Mouse (Mus musculus): ENCODE measurements at regions not wholly inside any gene's neighbourhood (a gene's known extent, or its start where the extent isn't known, plus 50 kb on each side); places are given as distances from the start of the nearest gene placed in this dataset.

GRCm38 (mm10) chr14:24993751-24994658 lies 465.0 kb upstream of the Zmiz1 start:
- no peak for ATAC-seq (ENCODE audit: poor library complexity, severe bottlenecking)

DNA sequence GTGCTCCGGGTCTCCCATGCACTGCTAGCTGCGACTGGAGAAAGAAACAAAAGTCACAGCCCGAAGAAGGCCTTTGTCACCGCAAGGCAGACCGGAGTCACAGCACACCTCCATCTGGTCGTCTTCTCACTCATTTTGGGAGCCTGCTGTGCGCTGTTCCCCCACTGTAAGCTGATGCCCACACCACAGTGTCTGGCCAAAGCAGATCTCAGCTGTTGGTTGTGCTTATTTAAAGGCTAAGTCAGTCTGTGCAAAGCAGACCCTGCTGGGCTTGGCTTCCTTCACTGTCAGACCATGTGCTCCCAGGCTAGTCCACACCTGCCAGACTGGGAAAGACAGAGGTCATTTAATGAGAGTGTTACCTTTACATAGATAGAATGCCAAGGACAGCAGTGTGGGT lies 463.8 kb upstream of the Zmiz1 start:
- no peak for ATAC-seq (ENCODE audit: poor library complexity, severe bottlenecking)

DNA sequence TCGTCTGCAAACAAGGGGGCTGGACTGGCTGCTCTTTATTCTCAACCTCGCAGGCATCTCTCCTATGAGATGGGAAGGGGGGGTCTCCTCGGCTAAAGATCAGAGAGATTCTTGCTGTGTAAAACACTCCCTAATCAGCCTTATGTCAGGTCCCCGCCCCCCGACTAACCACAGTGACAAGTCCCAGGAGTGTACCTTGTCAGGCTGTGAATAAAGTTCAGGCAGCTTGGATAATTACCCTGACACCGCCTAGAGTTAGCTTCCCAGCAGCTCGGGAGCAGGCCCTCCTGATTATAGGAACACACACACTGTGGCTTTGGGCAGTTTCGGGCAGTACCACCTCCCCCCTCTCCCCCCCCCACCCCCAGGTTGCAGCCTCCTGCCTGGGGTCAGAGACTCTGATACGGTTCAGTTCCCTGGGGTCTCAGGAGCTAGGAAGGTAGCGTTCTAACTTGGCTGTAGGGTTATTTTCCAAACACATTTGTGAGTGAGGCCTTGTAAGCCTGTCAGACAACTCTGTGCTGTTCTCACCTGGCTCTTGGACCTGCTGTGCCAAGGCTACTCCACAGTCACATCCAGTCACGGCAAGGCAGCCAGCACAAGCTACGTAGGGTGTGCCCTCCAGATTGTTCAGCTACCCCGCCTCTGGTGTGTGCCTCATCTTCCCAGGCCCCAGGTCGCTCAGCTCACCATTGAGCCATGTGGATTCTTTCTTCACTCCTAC lies 461.0 kb upstream of the Zmiz1 start:
- ATAC-seq (ENCODE audit: poor library complexity, severe bottlenecking), result no peak

GRCm38 (mm10) chr14:24999008-24999572 lies 459.9 kb upstream of the Zmiz1 start:
- ATAC-seq (ENCODE audit: poor library complexity, severe bottlenecking), result no peak

- ATAC-seq (ENCODE audit: poor library complexity, severe bottlenecking), result no peak
These were observed 453.6 kb upstream of the Zmiz1 start for GRCm38 (mm10) chr14:25005241-25005946.

DNA sequence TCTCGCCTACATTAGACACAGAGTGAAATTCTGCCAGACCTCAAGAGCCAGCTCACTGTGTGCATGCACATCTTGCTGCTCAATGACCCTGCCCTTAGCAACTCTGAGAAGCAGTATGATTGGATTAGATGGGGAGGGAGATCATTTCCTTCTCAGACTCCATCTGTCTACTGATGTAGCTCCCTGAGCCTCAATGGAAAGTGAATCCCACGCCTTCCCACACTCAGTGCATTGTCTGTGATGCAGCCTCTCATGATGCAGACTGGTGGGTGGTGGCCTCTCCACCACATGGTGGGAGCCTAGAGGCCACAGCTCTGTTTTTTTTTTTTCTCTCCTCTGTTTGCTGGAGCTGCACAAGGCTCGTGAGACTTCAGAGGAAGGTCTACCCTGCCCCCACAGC lies 447.1 kb upstream of the Zmiz1 start:
- no peak for ATAC-seq (ENCODE audit: poor library complexity, severe bottlenecking)

DNA sequence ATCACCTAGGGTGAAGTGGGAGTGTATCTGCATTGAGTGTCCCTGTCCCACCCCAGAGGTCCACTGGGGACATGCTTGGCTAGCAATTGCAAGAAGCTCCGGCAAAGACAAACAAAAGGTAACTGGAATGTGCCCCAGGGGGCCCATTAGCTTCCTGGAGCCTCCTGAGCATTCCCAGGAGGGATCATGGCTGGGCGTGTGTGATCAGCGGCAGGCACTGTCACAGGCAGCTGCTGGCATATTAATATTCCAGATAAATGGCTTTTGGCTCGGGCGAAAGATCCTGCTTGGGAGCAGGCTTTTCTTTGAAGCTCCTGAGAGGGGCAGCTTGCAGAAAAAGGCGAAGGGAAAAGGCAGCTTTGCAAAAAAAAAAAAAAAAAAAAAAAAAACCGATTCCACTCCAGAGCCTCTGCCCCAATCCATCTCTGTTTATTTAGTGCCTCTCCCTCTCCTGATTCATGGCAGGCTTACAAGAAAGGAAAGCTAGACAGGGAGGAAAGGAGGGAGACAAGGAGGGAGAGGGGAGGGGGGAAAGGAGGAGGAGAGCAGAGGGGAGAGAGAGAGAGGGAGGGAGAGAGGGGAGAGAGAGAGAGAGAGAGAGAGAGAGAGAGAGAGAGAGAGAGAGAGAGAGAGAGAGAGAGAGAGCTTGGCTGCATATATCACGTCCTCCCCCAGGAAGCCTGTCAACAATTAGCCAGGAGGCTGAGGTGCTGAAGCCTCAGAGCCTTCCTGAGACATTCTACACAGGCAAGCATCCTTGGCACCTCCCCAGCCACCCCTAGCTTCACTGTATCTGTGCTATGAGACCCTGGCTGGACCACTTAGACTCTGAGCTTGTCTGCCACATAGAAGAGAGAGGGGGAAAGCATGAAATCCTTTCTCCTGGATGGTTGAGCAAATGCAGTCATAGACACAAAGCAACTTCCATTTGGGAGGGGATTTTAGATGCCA lies 443.4 kb upstream of the Zmiz1 start:
- no peak for ATAC-seq (ENCODE audit: poor library complexity, severe bottlenecking)

- ATAC-seq (ENCODE audit: poor library complexity, severe bottlenecking), result no peak
These were observed 441.1 kb upstream of the Zmiz1 start for GRCm38 (mm10) chr14:25017860-25018259.

GRCm38 (mm10) chr14:25019306-25019905 lies 439.6 kb upstream of the Zmiz1 start:
- no peak for ATAC-seq (ENCODE audit: poor library complexity, severe bottlenecking)

GRCm38 (mm10) chr14:25022523-25023269 lies 436.3 kb upstream of the Zmiz1 start:
- ATAC-seq (ENCODE audit: poor library complexity, severe bottlenecking), result no peak

DNA sequence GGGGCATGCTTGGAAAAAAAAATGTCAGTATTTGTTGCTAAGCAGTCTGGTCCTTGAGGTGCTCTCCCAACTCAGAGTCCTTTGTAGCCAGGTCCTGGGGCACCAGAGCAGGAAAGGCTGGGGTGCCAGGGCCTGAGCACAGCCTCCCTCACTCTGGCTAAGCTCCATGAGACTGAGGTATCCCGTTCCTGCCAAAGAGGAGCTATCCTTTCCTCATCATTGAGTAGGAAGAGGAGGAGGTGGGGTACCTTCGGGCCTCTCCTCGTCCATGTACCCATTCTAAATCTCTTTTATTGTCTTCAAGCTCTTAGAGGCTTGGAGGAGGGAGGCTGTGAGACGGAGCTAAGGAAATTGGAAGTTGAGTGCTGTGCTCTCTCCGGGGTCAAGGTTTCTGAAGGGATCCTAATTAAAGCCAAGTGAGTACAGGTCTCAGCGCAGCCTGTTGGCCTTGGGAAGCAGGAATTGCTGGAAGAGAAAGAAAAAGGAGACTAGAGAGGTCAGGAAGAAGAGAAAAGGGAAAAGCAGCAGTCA lies 435.6 kb upstream of the Zmiz1 start:
- ATAC-seq (ENCODE audit: poor library complexity, severe bottlenecking), result no peak

GRCm38 (mm10) chr14:25025074-25025473 lies 433.9 kb upstream of the Zmiz1 start:
- no peak for ATAC-seq (ENCODE audit: poor library complexity, severe bottlenecking)

- ATAC-seq (ENCODE audit: poor library complexity, severe bottlenecking), result no peak
These were observed 431.9 kb upstream of the Zmiz1 start for GRCm38 (mm10) chr14:25027076-25027475.

DNA sequence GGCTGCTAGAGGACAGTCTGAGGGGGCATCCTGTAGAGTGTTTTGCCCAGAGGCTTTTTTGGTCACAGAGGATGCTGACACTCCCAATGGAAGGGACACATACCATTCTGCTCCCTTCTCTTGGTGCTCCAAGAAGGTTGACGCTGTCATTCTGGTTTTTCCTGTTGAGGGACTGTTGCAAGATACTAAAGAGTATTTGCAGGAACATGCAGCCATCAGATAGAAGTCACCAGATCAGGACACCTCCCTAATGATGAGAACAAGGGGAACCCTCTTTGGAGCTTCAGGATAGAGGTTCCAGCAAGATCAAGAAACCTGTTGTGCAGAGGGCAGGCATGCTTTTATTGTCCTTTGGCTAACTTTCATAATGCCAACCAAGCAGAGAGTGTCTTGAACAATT lies 431.1 kb upstream of the Zmiz1 start:
- no peak for ATAC-seq (ENCODE audit: poor library complexity, severe bottlenecking)

DNA sequence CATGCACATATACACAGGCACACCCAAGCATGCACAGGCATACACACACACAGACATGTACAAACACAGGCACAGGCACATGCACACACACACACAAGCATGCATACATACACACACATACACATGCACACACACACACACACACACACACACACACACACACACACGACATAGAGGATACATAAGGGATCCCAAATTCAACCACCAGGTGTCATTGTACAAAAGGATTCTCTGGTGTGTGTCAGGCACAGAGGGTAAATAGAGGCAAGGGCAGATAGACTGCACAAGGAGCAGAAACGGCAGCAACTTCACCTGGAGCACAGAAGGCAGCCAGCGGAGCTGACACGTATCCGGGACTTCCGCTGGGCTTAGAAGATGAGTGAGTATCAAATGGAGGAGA lies 428.1 kb upstream of the Zmiz1 start:
- no peak for ATAC-seq (ENCODE audit: poor library complexity, severe bottlenecking)

DNA sequence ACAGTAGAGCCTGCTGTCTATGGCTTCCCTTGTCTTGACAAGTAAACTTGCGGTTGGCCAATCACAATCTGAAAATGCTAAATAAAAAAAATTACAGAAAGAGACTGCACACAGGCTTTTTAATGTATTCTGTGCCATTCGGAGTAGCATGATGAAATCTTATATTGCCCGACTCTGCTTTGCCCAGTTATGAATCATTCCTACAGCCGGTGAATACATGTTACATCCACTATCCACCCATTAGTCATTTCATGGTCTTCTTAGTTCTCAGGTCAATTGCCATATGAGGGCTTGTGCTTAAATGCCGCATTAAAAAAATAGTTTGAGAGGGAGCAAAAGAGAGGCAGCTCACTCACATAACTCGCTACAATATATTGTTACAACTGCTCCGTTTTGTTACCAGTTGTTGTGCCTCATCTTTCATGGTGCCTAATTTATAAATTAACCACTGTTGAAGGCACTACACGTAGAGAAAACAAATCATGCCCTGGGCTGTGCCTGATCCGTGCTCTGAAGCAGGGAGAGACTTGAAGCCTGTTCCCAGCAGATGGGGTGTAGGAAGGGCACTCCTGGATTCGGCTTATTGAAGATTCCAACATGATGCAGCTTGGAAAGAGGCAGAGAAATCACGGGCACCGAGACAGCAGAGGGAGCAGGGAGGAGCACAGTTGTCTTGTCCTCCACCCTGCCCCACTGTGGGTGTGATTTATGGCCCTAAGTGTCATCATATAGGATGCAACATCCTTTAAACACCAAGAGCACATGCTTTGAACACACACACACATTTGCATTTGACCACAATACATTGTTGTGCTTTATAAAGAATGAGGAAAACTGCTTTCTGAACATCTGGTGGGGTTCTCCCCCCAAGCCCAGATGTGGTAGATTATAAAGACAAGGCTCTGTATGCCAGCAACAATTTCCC lies 427.0 kb upstream of the Zmiz1 start:
- no peak for ATAC-seq (ENCODE audit: poor library complexity, severe bottlenecking)

DNA sequence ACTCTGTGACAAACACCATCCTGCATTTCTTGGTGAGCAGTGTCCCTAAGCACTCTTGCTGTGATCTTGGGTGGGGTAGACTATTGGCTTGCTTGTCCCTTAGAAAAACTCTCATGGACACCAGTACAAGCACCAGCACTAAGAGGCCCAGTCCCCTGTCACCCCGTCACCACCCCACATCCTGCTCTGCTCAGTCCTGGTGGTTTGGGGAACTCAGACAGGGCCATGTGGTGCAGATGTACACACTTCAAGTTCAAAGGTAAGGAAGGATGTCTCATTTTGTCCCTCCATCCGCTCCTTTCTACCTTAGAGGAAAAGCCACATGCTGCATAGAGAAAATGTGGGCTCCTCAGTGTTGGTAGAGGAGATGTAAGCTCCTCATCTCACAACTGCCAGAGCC lies 426.1 kb upstream of the Zmiz1 start:
- no peak for ATAC-seq (ENCODE audit: poor library complexity, severe bottlenecking)

DNA sequence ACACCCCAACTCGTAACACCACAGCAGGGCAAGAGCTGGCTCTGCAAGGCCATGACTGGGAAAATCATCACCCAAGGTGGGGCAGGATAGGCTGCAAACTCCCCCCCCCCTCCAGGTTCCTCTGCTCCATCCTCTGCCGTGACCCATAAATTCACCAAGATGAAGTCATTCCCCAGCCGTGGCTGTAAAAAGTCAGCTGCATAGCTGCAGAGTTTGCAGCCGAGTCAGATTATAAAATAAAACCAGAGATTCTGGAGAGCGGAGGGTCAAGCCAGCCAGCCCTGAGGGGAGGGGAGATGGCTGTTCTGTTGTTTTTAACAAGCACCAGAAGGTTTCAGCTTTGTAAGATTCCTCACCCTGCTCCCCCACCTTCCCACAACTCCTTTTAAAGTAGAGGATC lies 416.7 kb upstream of the Zmiz1 start:
- no peak for ATAC-seq (ENCODE audit: poor library complexity, severe bottlenecking)
